Mouse (Mus musculus) embryo, embryonic 10.5 days (tissue): ENCODE results near the gene I0C0044D17Rik.
A peak's percentile ranks its signal among the peaks of the same experiment; 100 is the strongest.

Experiments
- DNase-seq: peaks from one replicate; pipeline ENCODE4 v3.0.0-alpha.2; 2015; ENCODE audit warnings: low spot score

The I0C0044D17Rik gene

DNA sequence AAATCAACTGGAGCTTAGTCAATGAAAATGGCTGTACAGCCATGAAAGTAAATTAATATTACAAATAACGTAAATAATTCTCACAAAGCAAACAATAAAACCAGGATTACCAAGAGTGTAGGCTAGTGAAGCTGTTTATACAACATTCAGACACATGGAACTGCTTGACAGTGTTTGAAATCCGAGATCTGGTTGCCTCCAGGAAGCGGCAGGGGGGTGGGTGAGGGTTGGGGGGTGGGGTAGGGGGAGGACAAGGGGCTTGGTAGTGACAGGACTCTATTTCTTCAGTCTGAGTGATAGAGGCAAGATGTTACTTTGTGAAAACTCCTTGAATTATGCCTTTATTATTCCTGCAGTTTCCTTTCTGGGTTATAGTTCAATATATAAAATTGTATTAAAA, 3.1 kb upstream of the I0C0044D17Rik start:
- DNase-seq = peak; percentile 48

DNA sequence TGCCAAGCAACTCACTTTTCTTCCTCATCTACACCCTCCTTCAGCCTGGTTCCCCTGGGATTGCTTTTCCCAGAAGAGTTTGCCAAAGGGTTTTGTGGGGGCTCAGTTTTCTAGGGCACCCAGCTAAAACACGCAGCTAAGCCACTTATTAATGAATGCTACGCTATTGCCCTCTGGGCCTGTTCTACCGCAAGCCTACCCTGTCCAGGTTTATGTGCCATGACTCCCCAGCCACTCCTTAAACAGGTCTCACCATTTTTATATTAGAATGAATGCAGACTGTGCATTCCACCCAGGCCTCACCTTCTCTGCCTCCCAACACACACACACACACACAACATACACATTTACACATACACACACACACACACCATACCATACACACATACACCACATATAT, 593 bp downstream of the I0C0044D17Rik start:
- DNase-seq = no peak

DNA sequence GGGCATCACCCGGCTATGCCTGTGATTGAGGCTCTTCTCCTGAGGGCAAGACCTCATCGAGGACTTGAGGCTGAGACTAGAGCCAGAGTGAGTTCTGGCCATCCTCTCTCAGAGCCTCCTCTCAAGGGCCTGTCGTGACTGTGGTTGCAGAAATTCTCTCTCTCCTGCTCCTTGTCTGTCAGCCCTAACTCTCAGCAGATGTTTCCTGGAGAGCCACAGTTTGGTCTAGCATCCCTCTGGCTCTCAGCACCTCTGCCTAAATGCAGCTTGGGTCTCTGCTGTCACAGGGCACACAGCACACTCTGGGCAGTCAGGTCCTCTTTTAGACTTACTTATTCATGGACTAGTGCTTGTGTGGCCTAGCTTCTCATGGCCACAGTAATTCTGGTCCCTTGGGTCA, 1.2 kb downstream of the I0C0044D17Rik start:
- DNase-seq = no peak

DNA sequence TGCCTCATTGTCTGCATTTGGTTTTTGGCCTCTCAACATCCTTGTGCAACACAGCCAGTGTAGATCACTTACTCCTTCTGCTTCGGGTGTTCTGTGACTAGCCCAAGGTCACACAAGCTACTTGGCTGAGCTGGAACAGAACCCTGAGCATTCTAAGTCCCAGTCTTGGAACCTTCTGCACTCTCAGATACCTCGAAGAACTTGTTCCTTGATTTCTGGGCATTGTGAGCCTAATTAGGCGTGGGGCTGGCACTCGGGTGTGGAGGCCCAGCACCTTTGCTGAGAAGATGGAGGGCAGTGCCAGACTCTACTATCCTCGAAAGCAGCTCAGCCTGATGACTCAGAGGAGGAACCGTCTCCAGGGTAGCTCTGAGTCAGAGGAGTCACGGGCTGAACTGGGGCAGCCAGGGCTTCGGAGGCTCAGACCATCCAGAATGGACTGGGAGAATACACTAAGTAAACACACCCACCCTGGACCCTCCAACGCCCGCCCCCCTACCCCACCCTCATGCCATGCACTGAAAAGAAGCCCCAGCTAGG, 4.4 kb downstream of the I0C0044D17Rik start:
- no peak for DNase-seq

DNA sequence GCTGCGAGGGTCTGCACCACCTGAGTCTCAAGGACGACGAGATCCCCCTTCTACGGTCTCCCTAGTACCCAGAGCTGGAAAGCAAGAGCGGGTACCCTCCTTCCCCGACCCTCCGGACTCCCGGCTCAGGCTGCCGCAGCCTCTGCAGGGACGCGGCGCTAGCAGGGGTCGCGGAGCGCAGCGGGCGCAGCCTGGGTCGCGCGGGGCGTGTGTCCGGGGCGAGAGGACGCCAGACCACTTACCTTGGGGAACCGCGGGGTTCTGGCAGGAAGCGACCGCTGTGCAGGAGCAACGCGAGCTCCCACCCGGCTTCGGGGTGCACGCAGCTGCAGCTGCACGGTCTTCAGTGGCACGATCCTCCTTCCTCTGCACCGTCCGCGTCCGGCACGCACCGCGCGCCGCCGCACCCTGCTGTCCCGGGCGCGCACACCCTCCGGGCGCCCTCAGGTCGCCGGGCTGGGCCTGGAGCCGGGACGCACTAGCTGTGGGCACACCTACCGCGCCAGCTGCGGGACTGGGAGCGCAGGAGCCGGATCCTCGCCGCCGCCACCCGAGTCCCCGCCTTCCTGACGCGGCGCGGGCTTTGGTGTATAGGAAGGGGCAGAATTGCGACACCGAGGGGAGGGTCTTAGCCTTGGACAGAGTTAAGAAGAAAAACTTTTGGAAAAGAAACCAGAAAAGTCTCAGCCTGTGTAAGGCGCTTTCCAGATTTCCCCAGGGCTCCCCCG, 6.3 kb downstream of the I0C0044D17Rik start, which contains the start of gene Kank4:
Kank4 (minus strand) TSS at position 354 of the 728 bp plus-strand sequence.
- DNase-seq = peak; percentile 71

DNA sequence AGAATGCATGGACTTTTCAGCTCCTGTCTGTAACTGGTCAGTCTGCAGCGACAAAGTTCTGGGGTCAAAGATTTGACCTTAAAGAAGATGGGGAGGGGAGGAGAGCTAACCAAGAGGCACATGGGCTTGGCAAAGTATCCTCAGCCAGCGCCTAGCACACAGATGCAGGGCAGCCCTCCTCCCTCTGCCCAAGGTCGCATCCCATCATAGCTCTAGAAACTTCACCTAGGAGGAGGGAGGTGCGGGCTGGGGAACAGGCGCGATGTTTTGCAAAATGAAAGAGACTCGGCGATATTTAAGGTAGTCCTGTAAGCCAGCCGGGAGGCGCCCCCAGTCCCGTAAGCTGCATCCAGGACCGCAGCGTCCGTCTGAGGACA, 6.8 kb downstream of the I0C0044D17Rik start:
- peak; percentile 44 for DNase-seq

DNA sequence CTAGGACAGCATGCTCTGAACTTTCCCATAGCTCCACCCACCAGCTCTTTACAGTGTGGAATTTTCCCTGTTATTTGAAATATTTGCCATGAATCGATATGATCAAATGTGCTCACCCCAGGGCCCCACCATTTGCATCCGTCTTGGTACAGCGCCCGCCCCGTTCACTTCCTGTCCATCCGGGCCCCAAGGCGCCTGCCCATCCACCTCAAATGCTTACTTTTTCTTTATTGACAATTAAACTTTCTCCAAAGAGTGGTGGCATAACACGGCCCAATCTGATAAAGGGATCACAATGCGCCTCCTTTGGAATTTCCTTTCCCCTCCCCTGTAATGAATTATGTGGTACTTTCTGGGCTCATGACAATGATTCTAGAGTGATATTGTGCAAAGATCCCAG, 17.3 kb downstream of the I0C0044D17Rik start:
- DNase-seq = no peak

DNA sequence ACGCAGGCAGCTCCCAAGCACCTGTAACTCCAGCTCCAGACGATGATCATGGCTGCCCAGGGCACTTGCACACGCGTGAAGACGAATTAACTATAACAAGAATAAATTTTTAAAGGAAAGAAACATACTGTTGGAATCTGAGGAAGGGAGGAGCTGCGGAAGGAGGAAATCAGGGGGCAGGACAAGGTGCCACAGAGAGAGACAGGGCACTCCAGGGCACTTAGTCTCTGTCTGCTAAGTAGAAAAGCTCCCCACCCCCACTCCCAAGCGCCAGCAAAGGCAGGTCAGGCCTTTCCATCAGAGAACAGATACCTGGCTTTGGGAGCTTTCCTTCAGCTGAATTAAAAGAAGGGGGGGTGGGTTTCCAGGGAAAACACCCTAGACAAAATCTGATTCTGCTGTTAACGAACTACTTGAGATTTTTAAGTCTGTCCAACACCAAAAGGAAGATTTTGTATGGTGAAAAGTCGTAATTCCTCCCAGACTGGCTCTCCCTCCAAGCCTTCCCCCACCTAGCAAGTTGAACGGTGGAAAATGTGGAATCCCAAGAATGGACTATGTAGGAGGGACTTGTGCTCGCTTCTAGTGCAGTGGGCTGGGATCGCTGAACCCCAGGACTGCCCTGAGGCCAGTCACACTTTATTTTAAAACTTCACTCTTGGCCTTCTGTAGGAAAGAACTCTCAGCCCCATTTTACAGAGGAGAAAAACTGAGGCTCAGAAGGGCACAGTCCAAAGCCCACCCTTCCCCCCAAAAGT, 18.2 kb downstream of the I0C0044D17Rik start:
- peak; percentile 52 for DNase-seq

DNA sequence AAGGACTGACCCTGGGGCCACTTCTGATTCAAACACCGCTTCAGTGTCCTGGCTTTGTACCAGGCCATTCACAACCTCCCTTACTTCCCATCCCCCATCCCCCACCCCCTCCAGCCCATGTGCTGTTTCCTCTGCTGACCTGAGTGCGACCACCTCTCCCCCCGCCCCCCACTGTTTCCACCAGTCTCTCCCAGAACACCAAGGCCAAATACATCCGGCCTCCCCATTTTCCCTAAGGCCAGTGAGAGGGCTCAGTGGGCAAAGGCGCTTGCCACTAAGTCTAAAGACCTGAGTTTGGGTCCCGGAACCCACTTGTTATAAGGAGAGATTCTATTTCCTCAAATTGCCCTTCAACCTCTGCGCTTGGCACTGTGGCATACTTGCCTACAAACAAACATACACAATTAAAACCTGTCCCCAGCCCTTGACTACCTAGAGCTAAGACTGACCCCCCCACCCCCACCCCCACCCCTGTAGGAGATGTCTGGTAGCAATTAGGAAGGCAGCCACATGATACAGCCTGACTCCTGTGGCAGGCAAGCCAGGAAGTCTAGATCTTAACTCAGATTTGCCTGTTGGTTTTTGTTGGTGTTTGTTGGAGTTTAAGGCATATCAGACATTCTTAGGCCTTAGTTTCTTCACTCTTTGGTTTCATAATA, 19.0 kb downstream of the I0C0044D17Rik start:
- peak; percentile 67 for DNase-seq

DNA sequence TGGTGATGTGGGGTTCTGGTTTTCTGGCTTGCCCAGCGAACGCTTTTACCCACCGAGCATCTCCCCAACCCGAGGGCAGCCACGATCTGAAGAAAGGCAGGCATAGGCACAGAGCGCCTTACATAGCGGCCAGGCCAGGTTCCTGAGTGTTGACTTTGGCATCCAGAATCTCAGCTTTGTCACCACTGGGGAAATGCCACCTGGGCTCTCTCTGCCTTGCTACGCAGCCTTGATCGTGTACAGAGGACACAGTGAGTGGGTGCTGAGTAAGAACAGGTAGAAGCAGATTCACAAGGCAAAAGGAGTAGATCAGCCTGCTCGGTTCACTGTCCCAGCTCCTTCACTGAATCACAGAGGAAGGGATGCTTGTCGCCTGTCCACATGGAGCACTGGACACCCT, 21.9 kb downstream of the I0C0044D17Rik start:
- no peak for DNase-seq

DNA sequence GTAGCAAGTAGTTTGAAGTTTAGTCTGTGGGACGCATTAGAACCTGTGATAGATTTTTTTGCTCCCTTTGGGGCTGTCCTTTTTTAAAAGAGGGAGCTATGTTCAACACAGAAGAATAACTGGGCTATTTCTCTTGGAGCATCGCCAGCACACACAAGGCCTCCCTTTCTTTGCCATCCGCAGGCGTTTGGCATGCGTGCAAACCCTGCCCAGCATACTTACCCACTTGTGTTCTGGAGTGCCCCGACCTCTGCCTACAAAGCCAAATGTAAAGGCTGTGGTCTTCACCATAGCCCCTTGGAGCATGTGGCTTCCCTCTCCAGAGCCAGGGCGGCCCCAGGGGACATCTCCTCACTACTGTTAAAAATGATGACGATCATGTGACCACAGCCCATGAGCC, 22.8 kb downstream of the I0C0044D17Rik start:
- DNase-seq = no peak

DNA sequence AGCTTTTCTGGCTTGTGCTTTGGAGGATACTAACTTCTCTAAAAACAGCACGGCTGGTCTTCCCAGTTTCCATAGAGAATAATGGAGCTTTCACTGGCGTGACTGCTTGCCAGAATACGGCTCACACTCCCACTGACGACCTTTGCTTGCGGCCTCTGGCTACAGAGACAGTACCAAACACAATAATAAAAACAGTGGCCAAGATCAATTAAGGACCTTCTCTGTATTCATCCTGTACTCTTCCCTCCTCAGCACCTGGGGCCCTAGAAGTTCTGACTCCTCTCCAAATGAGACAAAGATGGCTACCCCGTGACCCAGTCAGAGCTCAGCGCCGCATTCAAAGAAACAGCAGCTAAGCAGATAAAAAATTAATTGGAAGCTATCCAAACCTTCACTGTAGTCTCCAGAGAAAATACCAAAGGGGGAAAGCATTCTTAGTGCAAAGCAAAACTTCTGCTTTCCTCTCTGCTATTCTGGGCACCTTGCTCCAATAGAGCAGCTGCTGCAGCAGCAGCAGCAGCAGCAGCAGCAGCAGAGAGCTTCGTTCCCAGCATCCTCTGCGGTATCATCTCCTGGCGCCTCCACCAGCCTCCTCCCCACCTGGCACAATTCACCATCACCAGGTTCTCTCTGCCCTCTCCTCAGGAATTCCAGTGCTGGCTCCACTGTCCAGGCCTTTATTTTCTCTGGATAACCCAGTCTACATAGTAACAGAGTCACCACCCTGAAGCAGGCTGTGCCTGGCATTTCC, 26.9 kb downstream of the I0C0044D17Rik start:
- DNase-seq = no peak

DNA sequence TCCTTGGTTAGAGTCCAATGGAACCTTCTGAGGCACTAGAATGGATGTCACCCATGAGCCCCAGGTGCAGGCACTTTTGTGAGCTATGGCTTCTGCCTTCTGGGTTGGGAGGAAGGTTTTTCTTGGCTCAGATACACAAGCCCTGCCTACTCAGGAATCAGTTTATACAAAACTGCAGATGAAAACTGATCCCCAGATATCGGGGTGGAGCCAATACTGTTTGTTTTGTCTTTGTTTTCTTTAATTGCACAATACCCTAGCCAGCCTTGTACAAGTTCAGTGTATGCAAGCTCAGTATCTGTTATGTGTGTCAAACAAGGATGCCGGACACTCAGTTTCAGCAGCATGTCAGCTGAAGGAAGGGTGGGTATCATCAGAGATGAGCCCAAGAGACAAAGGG, 28.4 kb downstream of the I0C0044D17Rik start:
- no peak for DNase-seq

DNA sequence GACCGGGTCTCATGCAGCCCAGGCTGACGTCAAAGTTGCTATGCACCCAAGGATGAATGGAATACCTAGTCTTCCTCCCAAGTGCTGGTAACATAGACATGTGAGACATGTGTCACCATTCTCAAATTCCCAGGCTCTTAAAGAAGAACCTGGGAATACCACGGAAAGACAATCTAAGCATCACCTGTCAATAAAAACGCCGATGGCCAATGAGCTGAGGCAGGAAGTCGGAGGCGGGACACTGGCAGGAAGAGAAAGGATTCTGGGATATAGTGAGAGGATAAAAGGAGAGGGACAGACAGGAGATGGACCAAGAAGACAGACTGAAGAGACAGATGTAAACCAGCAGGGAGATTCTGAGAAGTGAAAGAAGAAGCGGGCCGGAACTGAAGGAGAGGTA, 30.2 kb downstream of the I0C0044D17Rik start:
- DNase-seq = no peak

DNA sequence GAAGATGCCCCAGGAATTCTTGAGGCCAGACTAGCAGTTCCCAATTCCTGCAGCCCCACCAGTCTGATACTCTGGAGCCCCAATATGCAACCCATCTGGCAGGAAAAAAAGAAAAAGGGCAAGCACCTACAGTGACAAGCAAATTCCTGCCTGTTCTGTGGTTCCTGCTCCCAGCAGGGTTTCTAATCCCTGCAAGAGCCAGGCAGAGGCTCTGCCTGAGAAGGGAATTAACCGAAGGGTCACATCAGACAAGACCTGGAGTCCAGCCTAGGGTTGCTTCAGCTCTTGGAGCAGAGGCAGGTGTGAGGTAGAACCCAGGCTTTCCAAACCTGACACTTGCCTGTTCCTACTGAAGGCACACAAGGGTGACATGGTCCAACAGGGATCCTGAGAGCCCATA, 32.9 kb downstream of the I0C0044D17Rik start:
- DNase-seq = no peak

DNA sequence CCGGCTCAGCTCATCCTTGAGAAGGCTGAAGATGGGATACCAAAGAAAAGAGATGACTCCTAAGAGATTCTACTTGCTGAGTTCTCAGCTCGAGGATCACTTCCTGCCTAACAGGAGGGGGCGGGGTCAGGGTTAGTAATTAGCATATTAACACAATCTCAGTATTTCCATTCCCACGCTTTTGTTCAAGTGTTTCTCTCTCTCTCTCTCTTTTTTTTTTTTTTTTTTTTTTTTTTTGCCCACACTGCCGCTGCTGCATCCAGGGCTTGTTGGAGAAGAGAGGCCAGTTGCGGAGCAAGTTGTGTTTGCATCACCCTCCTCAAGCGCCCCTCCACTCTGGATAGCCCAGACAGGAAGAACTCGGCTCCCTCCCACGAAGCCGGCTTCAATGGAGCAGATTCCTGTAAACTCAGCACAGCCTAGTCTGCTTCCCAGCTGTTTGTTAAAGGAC, 33.8 kb downstream of the I0C0044D17Rik start:
- peak; percentile 73 for DNase-seq

DNA sequence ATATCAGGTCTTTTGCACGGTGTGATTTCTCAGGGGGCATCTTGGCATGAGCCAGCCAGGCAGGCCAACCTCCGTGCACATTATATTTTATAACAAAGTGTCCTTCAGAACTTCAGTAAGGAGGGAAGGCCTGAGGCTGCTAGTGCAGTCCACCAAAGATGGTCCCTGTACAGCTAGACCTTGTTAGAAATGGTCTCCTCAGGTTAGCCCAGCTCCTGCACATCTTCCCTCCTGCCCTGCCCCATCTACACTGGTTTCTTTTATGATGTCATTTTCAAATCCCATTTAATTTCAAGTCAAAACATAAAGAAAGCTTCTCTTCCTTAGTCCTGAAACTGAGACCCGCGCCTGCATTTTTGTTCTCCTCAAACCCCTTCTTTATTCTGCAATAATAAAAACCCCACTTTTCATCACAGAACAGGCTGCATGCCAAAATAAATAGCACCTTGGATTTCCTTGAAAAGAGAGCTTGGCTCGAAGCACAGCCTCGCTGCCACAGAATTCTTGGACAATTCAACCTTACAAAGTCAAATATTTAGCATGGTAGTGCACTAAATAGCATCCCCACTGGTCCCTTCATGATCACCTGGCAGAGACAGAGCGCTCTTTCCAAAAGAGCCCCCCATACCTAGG, 34.4 kb downstream of the I0C0044D17Rik start:
- DNase-seq = no peak

DNA sequence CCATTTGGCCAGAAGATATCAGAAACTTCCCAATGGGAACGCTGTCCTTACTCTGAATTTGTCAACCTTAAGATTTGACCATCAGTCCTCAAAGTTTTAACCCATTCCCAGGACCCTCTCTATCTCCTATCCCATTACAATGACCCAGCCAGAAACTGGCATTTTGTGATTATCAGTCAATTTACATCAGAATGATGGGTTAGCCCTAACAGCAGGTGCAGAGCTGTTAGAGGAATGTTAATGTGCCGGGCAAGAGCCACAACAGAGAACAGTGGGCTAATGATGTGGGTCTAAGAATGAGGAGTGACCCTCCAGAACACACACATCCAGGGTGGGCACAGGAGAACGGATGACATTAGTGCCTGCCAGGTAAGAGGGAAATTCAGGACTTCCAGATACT, 37.4 kb downstream of the I0C0044D17Rik start:
- no peak for DNase-seq

DNA sequence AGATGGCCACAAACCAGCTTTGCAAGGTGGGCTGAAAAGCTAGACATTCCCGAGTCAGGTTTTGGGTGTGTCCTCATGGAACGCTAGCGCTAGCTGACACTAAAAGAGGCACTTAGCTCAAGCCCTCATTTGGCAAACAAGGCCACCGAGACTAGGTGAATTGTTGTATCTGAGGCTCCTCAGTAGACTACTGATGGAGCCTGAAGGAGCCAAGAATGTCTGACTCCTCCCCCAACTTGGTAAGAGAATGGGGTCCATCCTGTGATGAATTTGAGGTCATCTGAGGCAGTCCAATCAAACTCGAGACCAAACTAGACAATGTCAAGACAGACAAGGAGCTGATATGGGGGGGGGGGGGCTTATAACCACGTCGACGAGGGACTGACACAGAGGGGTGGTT, 37.8 kb downstream of the I0C0044D17Rik start:
- no peak for DNase-seq

DNA sequence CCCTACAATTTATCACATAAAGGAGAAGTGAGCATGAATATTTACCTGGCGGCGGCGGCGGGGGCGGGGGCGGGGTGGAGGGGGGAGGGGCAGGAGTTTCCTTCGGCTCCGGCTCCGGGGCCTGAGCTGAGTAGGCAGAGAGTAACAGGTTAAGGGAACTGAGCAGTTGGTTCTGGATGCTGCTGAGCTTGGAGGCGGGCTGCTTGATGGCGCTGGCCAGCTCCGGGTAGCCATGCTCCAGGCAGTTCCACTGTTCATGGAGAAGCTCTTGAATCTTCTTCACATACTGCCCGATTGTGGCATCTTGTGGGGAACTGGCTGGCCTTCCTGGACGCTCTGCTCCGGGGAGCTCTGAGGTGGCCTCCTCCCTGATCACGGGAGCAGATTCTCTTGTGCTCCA, 45.4 kb downstream of the I0C0044D17Rik start:
- DNase-seq = no peak

DNA sequence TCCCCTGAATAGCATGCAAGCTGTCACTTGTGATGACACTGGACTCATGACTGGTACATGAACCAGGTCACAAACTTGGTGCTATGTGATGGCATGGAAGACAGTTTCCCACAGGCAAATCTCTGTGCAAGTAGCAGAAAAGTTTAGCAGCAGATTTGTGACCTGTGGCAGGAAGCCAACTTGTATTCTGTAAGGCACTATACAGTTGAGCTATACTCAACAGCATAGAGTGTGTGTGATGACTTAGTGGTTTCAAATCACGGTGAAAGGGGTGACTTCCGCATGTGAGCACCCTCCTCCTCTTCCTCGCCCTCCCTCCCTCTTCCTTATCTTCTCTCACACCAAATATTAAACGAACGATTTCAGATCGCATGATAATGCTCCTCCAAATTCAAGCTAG, 46.2 kb downstream of the I0C0044D17Rik start:
- no peak for DNase-seq
